In genomic region chr15:12235559-12235958, GRCm38 (mm10) we compare ENCODE assay signal across 35 mouse cellular contexts.
"Had no signal": no experiment of that assay in that cellular context is flagged by ENCODE, and none has a peak within 500 bp of the region (broad histone marks: within the 10 kb centered on the region; RNA-seq: fewer than 3 reads in every experiment).

No protein-coding gene starts in this region.

- H3K9ac ChIP-seq: heart, embryonic 12.5 days; heart, embryonic 13.5 days; heart, embryonic 15.5 days; hindbrain, embryonic 12.5 days; hindbrain, embryonic 13.5 days; hindbrain, embryonic 14.5 days; hindbrain, embryonic 15.5 days; intestine, embryonic 15.5 days; kidney, embryonic 15.5 days had no signal

- ATAC-seq: hindbrain, embryonic 16.5 days; hindbrain, postnatal 0 days; inflammation-experienced regulatory T-cells, adult 6 months; intestine, embryonic 15.5 days; intestine, embryonic 16.5 days; intestine, postnatal 0 days had no signal

- H3K4me3 ChIP-seq: heart, embryonic 10.5 days; heart, embryonic 12.5 days; heart, embryonic 13.5 days; heart, embryonic 15.5 days; hindbrain, embryonic 10.5 days; hindbrain, embryonic 12.5 days; hindbrain, embryonic 13.5 days; hindbrain, embryonic 15.5 days; intestine, embryonic 15.5 days; kidney, embryonic 15.5 days; layer of hippocampus, adult 2 months had no signal

- H3K27ac ChIP-seq: heart, embryonic 10.5 days; hindbrain, embryonic 10.5 days; hindbrain, embryonic 12.5 days; hindbrain, embryonic 13.5 days; hindbrain, embryonic 14.5 days; hindbrain, embryonic 15.5 days; hindbrain, postnatal 0 days; intestine, embryonic 15.5 days; kidney, postnatal 0 days; layer of hippocampus, adult 2 months had no signal

- DNase-seq: heart, postnatal 10 days; heart, postnatal 14 days; heart, postnatal 36 days; heart, postnatal 4 days; kidney, adult 11 months; kidney, adult 18-20 months; kidney, adult 2 months; kidney, adult 8-10 months; kidney, adult 9 months; kidney, postnatal 10 days; kidney, postnatal 14 days; kidney, postnatal 25 days; kidney, postnatal 36 days; kidney, postnatal 4 days; layer of hippocampus, adult 9-11 months; layer of hippocampus, postnatal 36 days had no signal

- H3K9me3 ChIP-seq: heart, embryonic 10.5 days; heart, embryonic 12.5 days; heart, embryonic 13.5 days; heart, embryonic 15.5 days; hindbrain, embryonic 10.5 days; hindbrain, embryonic 12.5 days; hindbrain, embryonic 13.5 days; hindbrain, embryonic 15.5 days; intestine, embryonic 15.5 days; kidney, embryonic 15.5 days had no signal

- H3K4me2 ChIP-seq: heart, embryonic 11.5 days; heart, embryonic 12.5 days; heart, embryonic 13.5 days; heart, embryonic 15.5 days; hindbrain, embryonic 12.5 days; hindbrain, embryonic 13.5 days; hindbrain, embryonic 14.5 days; hindbrain, embryonic 15.5 days; intestine, embryonic 15.5 days; kidney, embryonic 15.5 days had no signal

- H3K27me3 ChIP-seq: heart, embryonic 12.5 days; heart, embryonic 13.5 days; heart, embryonic 15.5 days; hindbrain, embryonic 12.5 days; hindbrain, embryonic 13.5 days; hindbrain, embryonic 15.5 days; intestine, embryonic 15.5 days; kidney, embryonic 15.5 days had no signal
